Mouse (Mus musculus): ENCODE data around the gene Dnmt3a. TPM values are rescaled to one million over a fixed set of nuclear protein-coding genes. Genes with fewer than 3 reads are reported as not detected.

Dnmt3a gene
- polyA plus RNA-seq, 1 experiment, result 4.6 TPM

- H3ac ChIP-seq (ENCODE audit: control insufficient read depth, insufficient read length, low read depth), result no peak overlapping the region
- no peaks in the 10 kb centered on the region for H3K36me3 ChIP-seq (ENCODE audit: control insufficient read depth, insufficient read depth)
Measured at GRCm38 (mm10) chr12:3911831-3912348, 106.1 kb downstream of the Dnmt3a start.

GRCm38 (mm10) chr12:3915852-3916251 lies 110.0 kb downstream of the Dnmt3a start:
- Histone ChIP-seq H3K27me3 (ENCODE audit: control insufficient read depth, insufficient read depth, insufficient read length) (no peaks in the 10 kb centered on the region), H3K79me2 (ENCODE audit: control insufficient read depth, insufficient read depth) (no peaks in the 10 kb centered on the region), H3K36me3 (ENCODE audit: control insufficient read depth, insufficient read depth) (no peaks in the 10 kb centered on the region), H3ac (ENCODE audit: control insufficient read depth, insufficient read length, low read depth) (no peak overlapping the region), H3K79me3 (ENCODE audit: low read depth) (no peaks in the 10 kb centered on the region), H3K4me3 (ENCODE audit: insufficient read depth, poor library complexity, severe bottlenecking) (no peak overlapping the region)
- no peak for TF ChIP-seq CTCF (IDR thresholded peaks at IDR 0.05; ENCODE audit: control insufficient read depth, insufficient read depth, insufficient read length)
- no peak for TF ChIP-seq MAX (IDR thresholded peaks at IDR 0.05)
- TF ChIP-seq MYOG (IDR thresholded peaks at IDR 0.05; ENCODE audit: control insufficient read depth, extremely low read depth, insufficient read length), result no peak
- TF ChIP-seq USF1 (IDR thresholded peaks at IDR 0.05; ENCODE audit: low read depth), result no peak
- TF ChIP-seq FOSL1 (IDR thresholded peaks at IDR 0.05; ENCODE audit: insufficient read depth, low read length, poor library complexity, severe bottlenecking), result no peak
- TF ChIP-seq MYOD1 (IDR thresholded peaks at IDR 0.05; ENCODE audit: control insufficient read depth, insufficient read length, low read depth), result no peak
- TF ChIP-seq CEBPB (IDR thresholded peaks at IDR 0.05; ENCODE audit: low read depth), result no peak

More at GRCm38 (mm10) chr12:3911831-3912348, 106.1 kb downstream of the Dnmt3a start:
- H3K4me3 ChIP-seq (ENCODE audit: insufficient read depth, poor library complexity, severe bottlenecking), result no peak overlapping the region
- H3K79me2 ChIP-seq (ENCODE audit: control insufficient read depth, insufficient read depth), result no peaks in the 10 kb centered on the region
- H3K79me3 ChIP-seq (ENCODE audit: low read depth), result no peaks in the 10 kb centered on the region
- no peaks in the 10 kb centered on the region for H3K27me3 ChIP-seq (ENCODE audit: control insufficient read depth, insufficient read depth, insufficient read length)
- TF ChIP-seq CTCF (IDR thresholded peaks at IDR 0.05; ENCODE audit: control insufficient read depth, insufficient read depth, insufficient read length), result no peak
- TF ChIP-seq FOSL1 (IDR thresholded peaks at IDR 0.05; ENCODE audit: insufficient read depth, low read length, poor library complexity, severe bottlenecking), result no peak
- no peak for TF ChIP-seq CEBPB (IDR thresholded peaks at IDR 0.05; ENCODE audit: low read depth)
- no peak for TF ChIP-seq USF1 (IDR thresholded peaks at IDR 0.05; ENCODE audit: low read depth)
- TF ChIP-seq MYOG (IDR thresholded peaks at IDR 0.05; ENCODE audit: control insufficient read depth, extremely low read depth, insufficient read length), result no peak
- no peak for TF ChIP-seq MYOD1 (IDR thresholded peaks at IDR 0.05; ENCODE audit: control insufficient read depth, insufficient read length, low read depth)
- no peak for TF ChIP-seq MAX (IDR thresholded peaks at IDR 0.05)

GRCm38 (mm10) chr12:3917668-3918341 lies 112.0 kb downstream of the Dnmt3a start:
- no peak overlapping the region for H3K4me3 ChIP-seq (ENCODE audit: insufficient read depth, poor library complexity, severe bottlenecking)
- TF ChIP-seq MYOG (IDR thresholded peaks at IDR 0.05; ENCODE audit: control insufficient read depth, extremely low read depth, insufficient read length), result no peak
- no peak for TF ChIP-seq FOSL1 (IDR thresholded peaks at IDR 0.05; ENCODE audit: insufficient read depth, low read length, poor library complexity, severe bottlenecking)
- no peak for TF ChIP-seq CTCF (IDR thresholded peaks at IDR 0.05; ENCODE audit: control insufficient read depth, insufficient read depth, insufficient read length)
- no peak for TF ChIP-seq MYOD1 (IDR thresholded peaks at IDR 0.05; ENCODE audit: control insufficient read depth, insufficient read length, low read depth)
- no peak for TF ChIP-seq MAX (IDR thresholded peaks at IDR 0.05)
- TF ChIP-seq CEBPB (IDR thresholded peaks at IDR 0.05; ENCODE audit: low read depth), result no peak
- TF ChIP-seq USF1 (IDR thresholded peaks at IDR 0.05; ENCODE audit: low read depth), result no peak
- H3K79me3 ChIP-seq (ENCODE audit: low read depth), result no peaks in the 10 kb centered on the region
- H3ac ChIP-seq (ENCODE audit: control insufficient read depth, insufficient read length, low read depth), result no peak overlapping the region
- no peaks in the 10 kb centered on the region for H3K36me3 ChIP-seq (ENCODE audit: control insufficient read depth, insufficient read depth)
- H3K27me3 ChIP-seq (ENCODE audit: control insufficient read depth, insufficient read depth, insufficient read length), result no peaks in the 10 kb centered on the region
- H3K79me2 ChIP-seq (ENCODE audit: control insufficient read depth, insufficient read depth), result no peaks in the 10 kb centered on the region

- Histone ChIP-seq H3K36me3 (ENCODE audit: control insufficient read depth, insufficient read depth) (no peaks in the 10 kb centered on the region), H3ac (ENCODE audit: control insufficient read depth, insufficient read length, low read depth) (no peak overlapping the region), H3K4me3 (ENCODE audit: insufficient read depth, poor library complexity, severe bottlenecking) (no peak overlapping the region), H3K79me2 (ENCODE audit: control insufficient read depth, insufficient read depth) (no peaks in the 10 kb centered on the region), H3K27me3 (ENCODE audit: control insufficient read depth, insufficient read depth, insufficient read length) (no peaks in the 10 kb centered on the region), H3K79me3 (ENCODE audit: low read depth) (no peaks in the 10 kb centered on the region)
- no peak for TF ChIP-seq CEBPB (IDR thresholded peaks at IDR 0.05; ENCODE audit: low read depth)
- TF ChIP-seq MYOG (IDR thresholded peaks at IDR 0.05; ENCODE audit: control insufficient read depth, extremely low read depth, insufficient read length), result no peak
- no peak for TF ChIP-seq MAX (IDR thresholded peaks at IDR 0.05)
- no peak for TF ChIP-seq USF1 (IDR thresholded peaks at IDR 0.05; ENCODE audit: low read depth)
- no peak for TF ChIP-seq FOSL1 (IDR thresholded peaks at IDR 0.05; ENCODE audit: insufficient read depth, low read length, poor library complexity, severe bottlenecking)
- no peak for TF ChIP-seq MYOD1 (IDR thresholded peaks at IDR 0.05; ENCODE audit: control insufficient read depth, insufficient read length, low read depth)
- no peak for TF ChIP-seq CTCF (IDR thresholded peaks at IDR 0.05; ENCODE audit: control insufficient read depth, insufficient read depth, insufficient read length)
Measured at GRCm38 (mm10) chr12:3918577-3918976, 112.8 kb downstream of the Dnmt3a start.

- H3K79me2 ChIP-seq (ENCODE audit: control insufficient read depth, insufficient read depth), result no peaks in the 10 kb centered on the region
- no peaks in the 10 kb centered on the region for H3K27me3 ChIP-seq (ENCODE audit: control insufficient read depth, insufficient read depth, insufficient read length)
- TF ChIP-seq CEBPB (IDR thresholded peaks at IDR 0.05; ENCODE audit: low read depth) (no peak), MYOG (IDR thresholded peaks at IDR 0.05; ENCODE audit: control insufficient read depth, extremely low read depth, insufficient read length) (no peak), USF1 (IDR thresholded peaks at IDR 0.05; ENCODE audit: low read depth) (no peak), MAX (IDR thresholded peaks at IDR 0.05) (no peak), CTCF (IDR thresholded peaks at IDR 0.05; ENCODE audit: control insufficient read depth, insufficient read depth, insufficient read length) (no peak), FOSL1 (IDR thresholded peaks at IDR 0.05; ENCODE audit: insufficient read depth, low read length, poor library complexity, severe bottlenecking) (no peak), MYOD1 (IDR thresholded peaks at IDR 0.05; ENCODE audit: control insufficient read depth, insufficient read length, low read depth) (no peak)
- no peaks in the 10 kb centered on the region for H3K79me3 ChIP-seq (ENCODE audit: low read depth)
- no peak overlapping the region for H3ac ChIP-seq (ENCODE audit: control insufficient read depth, insufficient read length, low read depth)
- H3K4me3 ChIP-seq (ENCODE audit: insufficient read depth, poor library complexity, severe bottlenecking), result no peak overlapping the region
- no peaks in the 10 kb centered on the region for H3K36me3 ChIP-seq (ENCODE audit: control insufficient read depth, insufficient read depth)
Measured at GRCm38 (mm10) chr12:3919423-3919822, 113.6 kb downstream of the Dnmt3a start.

All from C2C12 (cell line).